Mouse (Mus musculus): Measurements from ENCODE around the gene Snx1. TPM values are rescaled to one million over a fixed set of nuclear protein-coding genes. Genes with fewer than 3 reads are reported as not detected.

Snx1 gene
- total and polyA plus RNA-seq, 3 experiments, result 86.4 to 186 (median 110) TPM

DNA sequence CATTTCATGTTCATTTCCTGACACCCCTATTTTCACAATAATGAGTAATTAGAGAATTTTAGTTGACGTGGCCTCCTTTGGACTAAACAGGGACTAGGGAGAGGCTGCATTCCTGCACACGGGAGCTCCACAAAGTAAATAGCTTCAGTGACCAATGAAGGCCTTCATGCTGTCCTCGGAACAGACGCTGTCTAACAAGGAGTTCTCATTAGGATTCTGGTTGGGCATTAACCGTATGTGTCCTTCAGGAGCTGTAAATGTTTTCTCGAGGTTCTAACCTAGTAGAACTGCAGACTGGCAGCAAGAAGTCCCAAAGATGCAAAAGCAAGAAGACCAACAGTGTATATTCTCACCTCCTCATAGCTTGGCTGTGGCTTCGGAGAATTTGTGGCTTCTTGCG lies 21.2 kb downstream of the Snx1 start:
- H3K27ac ChIP-seq (ENCODE audit: insufficient read depth, low read depth), result no peak overlapping the region
- dilution Hi-C loops (cut with MboI; ENCODE audit: extremely low pct_ligation_motif_present, extremely low pct_unique_long_range_greater_than_20kb, low sequenced_read_pairs), result no loop called here

DNA sequence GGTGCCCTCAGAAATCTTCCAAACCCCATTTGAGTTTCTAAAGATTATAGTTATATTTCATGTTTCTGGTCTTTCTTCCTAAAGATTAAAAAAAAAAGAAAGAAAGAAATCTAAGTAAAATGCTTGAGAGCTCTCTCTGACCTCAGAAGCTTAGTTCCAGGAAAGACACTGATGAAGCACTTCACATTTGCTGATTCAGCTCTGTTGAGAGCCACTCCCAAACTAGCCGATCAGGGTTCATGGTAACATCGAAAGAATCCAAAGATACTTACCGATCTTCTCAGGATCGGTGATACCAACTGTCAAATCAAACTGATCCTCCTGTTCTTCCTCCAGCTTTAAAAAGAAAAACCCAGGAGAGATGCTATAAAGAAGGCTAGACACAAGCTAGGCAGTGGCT lies 21.8 kb downstream of the Snx1 start:
- in situ Hi-C loops (cut with MboI; ENCODE audit: low pct_ligation_motif_present, low pct_unique_long_range_greater_than_20kb, low sequenced_read_pairs) (no loop called here), dilution Hi-C loops (cut with MboI; ENCODE audit: extremely low pct_ligation_motif_present, extremely low pct_unique_long_range_greater_than_20kb, low sequenced_read_pairs) (no loop called here)
- H3K9me3 ChIP-seq (replicated peaks; ENCODE audit: low read length), result no peaks in the 10 kb centered on the region
- H3K27me3 ChIP-seq (replicated peaks), result no peaks in the 10 kb centered on the region
- TF ChIP-seq MYC (IDR thresholded peaks at IDR 0.05; ENCODE audit: low read depth, low read length) (no peak), SIN3A (IDR thresholded peaks at IDR 0.05; ENCODE audit: low read length) (no peak), E2F4 (IDR thresholded peaks at IDR 0.05; ENCODE audit: insufficient replicate concordance, low read depth, low read length) (no peak), TCF12 (IDR thresholded peaks at IDR 0.05; ENCODE audit: low read depth, low read length) (no peak), USF1 (IDR thresholded peaks at IDR 0.05; ENCODE audit: low read depth, low read length) (no peak), UBTF (IDR thresholded peaks at IDR 0.05; ENCODE audit: low read depth, low read length) (no peak), HCFC1 (IDR thresholded peaks at IDR 0.05; ENCODE audit: low read depth, low read length) (no peak), EP300 (IDR thresholded peaks at IDR 0.05; ENCODE audit: low read length) (no peak), MAFK (IDR thresholded peaks at IDR 0.05; ENCODE audit: insufficient replicate concordance, low read length) (no peak), IRF4 (IDR thresholded peaks at IDR 0.05; ENCODE audit: low read depth, low read length) (no peak), POLR2AphosphoS2 (IDR thresholded peaks at IDR 0.05; ENCODE audit: low read depth, low read length) (no peak), USF2 (conservative IDR thresholded peaks at IDR 0.05; ENCODE audit: low read depth, low read length) (no peak), MXI1 (IDR thresholded peaks at IDR 0.05; ENCODE audit: low read depth, low read length) (no peak)
- H3K27ac ChIP-seq (ENCODE audit: insufficient read depth, low read depth), result no peak overlapping the region
- H3K4me1 ChIP-seq (ENCODE audit: control insufficient read depth in 1 of 2, insufficient read depth in 2 of 2), result peaks cover 8 to 35% of the 10 kb centered on the region in 2 experiments; a peak in 3 of 4 replicates
- DNase-seq (ENCODE audit: extremely low read depth), result no peak
- H3K9ac ChIP-seq (ENCODE audit: insufficient read depth, low read depth), result no peak overlapping the region
- H3K36me3 ChIP-seq (replicated peaks in 1 of 2; ENCODE audit: control insufficient read depth in 1 of 2, insufficient read depth in 1 of 2, low read length in 1 of 2), result peaks cover 61 to 87% of the 10 kb centered on the region in 2 experiments
- H3K4me3 ChIP-seq (replicated peaks in 1 of 3; ENCODE audit: low read depth in 2 of 3, low read length in 2 of 3, poor library complexity in 1 of 3), result no peak overlapping the region
- H3K4me2 ChIP-seq (ENCODE audit: insufficient read depth, low read depth, poor library complexity, severe bottlenecking), result no peak overlapping the region
- 0 out of 2 replicates have a peak, but pooled peaks cover 5% of the 10 kb centered on the region for H3K79me2 ChIP-seq (replicated peaks; ENCODE audit: control insufficient read depth, extremely low read depth, insufficient read depth, poor library complexity, severe bottlenecking)

More for the DNA sequence above, 21.2 kb downstream of the Snx1 start:
- DNase-seq (ENCODE audit: extremely low read depth), result no peak
- in situ Hi-C loops (cut with MboI; ENCODE audit: low pct_ligation_motif_present, low pct_unique_long_range_greater_than_20kb, low sequenced_read_pairs), result no loop called here
- H3K79me2 ChIP-seq (replicated peaks; ENCODE audit: control insufficient read depth, extremely low read depth, insufficient read depth, poor library complexity, severe bottlenecking), result 0 out of 2 replicates have a peak, but pooled peaks cover 5% of the 10 kb centered on the region
- no peaks in the 10 kb centered on the region for H3K9me3 ChIP-seq (replicated peaks; ENCODE audit: low read length)
- H3K4me3 ChIP-seq (replicated peaks in 1 of 3; ENCODE audit: low read depth in 2 of 3, low read length in 2 of 3, poor library complexity in 1 of 3), result no peak overlapping the region
- peaks cover 61 to 85% of the 10 kb centered on the region in 2 experiments for H3K36me3 ChIP-seq (replicated peaks in 1 of 2; ENCODE audit: control insufficient read depth in 1 of 2, insufficient read depth in 1 of 2, low read length in 1 of 2)
- peaks cover 8 to 35% of the 10 kb centered on the region in 2 experiments; a peak in 3 of 4 replicates for H3K4me1 ChIP-seq (ENCODE audit: control insufficient read depth in 1 of 2, insufficient read depth in 2 of 2)
- H3K27me3 ChIP-seq (replicated peaks), result no peaks in the 10 kb centered on the region
- no peak for TF ChIP-seq RCOR1 (conservative IDR thresholded peaks at IDR 0.05; ENCODE audit: low read depth, low read length)
- no peak overlapping the region for H3K9ac ChIP-seq (ENCODE audit: insufficient read depth, low read depth)
- H3K4me2 ChIP-seq (ENCODE audit: insufficient read depth, low read depth, poor library complexity, severe bottlenecking), result no peak overlapping the region

DNA sequence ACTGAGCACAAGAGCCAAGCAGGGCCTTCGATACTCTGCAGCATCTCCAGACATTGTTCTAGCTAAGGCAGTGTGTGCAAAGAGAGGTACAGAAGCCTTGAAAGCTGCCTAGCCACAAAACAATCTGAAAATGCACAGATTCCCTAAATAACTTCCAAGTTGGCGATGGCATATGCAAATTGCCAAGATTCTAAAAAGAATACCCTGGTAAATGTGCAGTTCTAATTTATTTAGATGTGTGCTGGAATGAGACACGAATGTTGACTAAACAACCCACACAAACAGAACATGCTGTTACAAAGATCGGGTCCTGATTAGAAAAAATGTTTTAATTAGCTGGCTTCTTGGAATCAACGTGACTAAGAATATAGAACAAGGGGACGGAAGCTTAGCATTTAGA lies 23.7 kb downstream of the Snx1 start:
- dilution Hi-C loops (cut with MboI; ENCODE audit: extremely low pct_ligation_motif_present, extremely low pct_unique_long_range_greater_than_20kb, low sequenced_read_pairs), result no loop called here

More for the DNA sequence above, 23.7 kb downstream of the Snx1 start:
- in situ Hi-C loops (cut with MboI; ENCODE audit: low pct_ligation_motif_present, low pct_unique_long_range_greater_than_20kb, low sequenced_read_pairs), result no loop called here
- Histone ChIP-seq H3K79me2 (replicated peaks; ENCODE audit: control insufficient read depth, extremely low read depth, insufficient read depth, poor library complexity, severe bottlenecking) (0 out of 2 replicates have a peak, but pooled peaks cover 3% of the 10 kb centered on the region), H3K4me2 (ENCODE audit: insufficient read depth, low read depth, poor library complexity, severe bottlenecking) (no peak overlapping the region), H3K27ac (ENCODE audit: insufficient read depth, low read depth) (no peak overlapping the region), H3K36me3 (replicated peaks in 1 of 2; ENCODE audit: control insufficient read depth in 1 of 2, insufficient read depth in 1 of 2, low read length in 1 of 2) (peaks cover 62 to 87% of the 10 kb centered on the region in 2 experiments), H3K27me3 (replicated peaks) (no peaks in the 10 kb centered on the region), H3K9me3 (replicated peaks; ENCODE audit: low read length) (no peaks in the 10 kb centered on the region), H3K4me3 (replicated peaks in 1 of 3; ENCODE audit: low read depth in 2 of 3, low read length in 2 of 3, poor library complexity in 1 of 3) (no peak overlapping the region), H3K4me1 (ENCODE audit: control insufficient read depth in 1 of 2, insufficient read depth in 2 of 2) (peaks cover 8 to 32% of the 10 kb centered on the region in 2 experiments; a peak in 3 of 4 replicates), H3K9ac (ENCODE audit: insufficient read depth, low read depth) (no peak overlapping the region)
- DNase-seq (ENCODE audit: extremely low read depth), result no peak
- TF ChIP-seq POLR2AphosphoS2 (IDR thresholded peaks at IDR 0.05; ENCODE audit: low read depth, low read length) (no peak), MAX (IDR thresholded peaks at IDR 0.05; ENCODE audit: low read length) (no peak)

All from CH12.LX (cell line).